Mouse (Mus musculus) T-helper 1 cell (primary cell): Measurements from ENCODE around the gene Rapgef4.

Experiments
- in situ Hi-C: fragments of 300-600 bp; cut with MboI, MseI; formaldehyde crosslinking; loops from one replicate; pipeline ENCODE4 v1.15.1; 2025; ENCODE audit warnings: high pct_unique_total_duplicates

The Rapgef4 gene

GRCm38 (mm10) chr2:72147246-72147645, 166.2 kb downstream of the Rapgef4 start:
- in situ Hi-C loops, result no loop called here

- in situ Hi-C loops, result no loop called here
Measured at GRCm38 (mm10) chr2:72147695-72148094, 166.7 kb downstream of the Rapgef4 start.

GRCm38 (mm10) chr2:72148647-72149046, 167.6 kb downstream of the Rapgef4 start:
- in situ Hi-C loops, result no loop called here

- in situ Hi-C loops, result no loop called here
Measured at GRCm38 (mm10) chr2:72149059-72149458, 168.0 kb downstream of the Rapgef4 start.

GRCm38 (mm10) chr2:72151792-72152554, 170.9 kb downstream of the Rapgef4 start:
- in situ Hi-C loops, result loop anchor here (5.0 kb wide), 2 partner anchors 60 to 110 kb away; no protein-coding TSS in a partner anchor

- in situ Hi-C loops, result loop anchor here (5.0 kb wide), 2 partner anchors 60 to 110 kb away; no protein-coding TSS in a partner anchor
Measured at GRCm38 (mm10) chr2:72152746-72153145, 171.7 kb downstream of the Rapgef4 start.

GRCm38 (mm10) chr2:72153851-72154250, 172.8 kb downstream of the Rapgef4 start:
- in situ Hi-C loops, result loop anchor here (5.0 kb wide), 2 partner anchors 62 to 112 kb away; no protein-coding TSS in a partner anchor

GRCm38 (mm10) chr2:72155102-72155773, 174.2 kb downstream of the Rapgef4 start:
- in situ Hi-C loops, result no loop called here

- in situ Hi-C loops, result no loop called here
Measured at GRCm38 (mm10) chr2:72156484-72156883, 175.4 kb downstream of the Rapgef4 start.

- in situ Hi-C loops, result no loop called here
Measured at GRCm38 (mm10) chr2:72157561-72157960, 176.5 kb downstream of the Rapgef4 start.

GRCm38 (mm10) chr2:72158045-72158444, 177.0 kb downstream of the Rapgef4 start:
- in situ Hi-C loops, result no loop called here

- in situ Hi-C loops, result no loop called here
Measured at GRCm38 (mm10) chr2:72158691-72159225, 177.7 kb downstream of the Rapgef4 start.

- in situ Hi-C loops, result no loop called here
Measured at GRCm38 (mm10) chr2:72159281-72159680, 178.2 kb downstream of the Rapgef4 start.

- in situ Hi-C loops, result no loop called here
Measured at GRCm38 (mm10) chr2:72165136-72165854, 184.3 kb downstream of the Rapgef4 start.

GRCm38 (mm10) chr2:72169451-72170100, 188.5 kb downstream of the Rapgef4 start:
- in situ Hi-C loops, result no loop called here

- in situ Hi-C loops, result no loop called here
Measured at GRCm38 (mm10) chr2:72170546-72170945, 189.5 kb downstream of the Rapgef4 start.

- in situ Hi-C loops, result no loop called here
Measured at GRCm38 (mm10) chr2:72171204-72171603, 190.2 kb downstream of the Rapgef4 start.

GRCm38 (mm10) chr2:72173010-72173409, 192.0 kb downstream of the Rapgef4 start:
- in situ Hi-C loops, result no loop called here

- in situ Hi-C loops, result no loop called here
Measured at GRCm38 (mm10) chr2:72173844-72174243, 192.8 kb downstream of the Rapgef4 start.

- in situ Hi-C loops, result loop anchor here (25.0 kb wide), 1 partner anchor 1013 kb away; no protein-coding TSS in a partner anchor
Measured at GRCm38 (mm10) chr2:72175536-72175935, 194.5 kb downstream of the Rapgef4 start.

- in situ Hi-C loops, result loop anchor here (25.0 kb wide), 1 partner anchor 1014 kb away; no protein-coding TSS in a partner anchor
Measured at GRCm38 (mm10) chr2:72175971-72176370, 194.9 kb downstream of the Rapgef4 start.
